Mouse (Mus musculus) embryo, embryonic 11.5 days (tissue): ENCODE results near the gene Tmem19.
A peak's percentile ranks its signal among the peaks of the same experiment; 100 is the strongest.

ENCODE experiments used
- DNase-seq: peaks from one replicate; pipeline ENCODE4 v3.0.0-alpha.2; 2012; ENCODE audit warnings: low read depth, low spot score

The Tmem19 gene

GRCm38 (mm10) chr10:115361840-115362622, at the start of gene Tmem19:
Tmem19 (minus strand) TSS chr10:115362501.
- peak; percentile 95 for DNase-seq

DNA sequence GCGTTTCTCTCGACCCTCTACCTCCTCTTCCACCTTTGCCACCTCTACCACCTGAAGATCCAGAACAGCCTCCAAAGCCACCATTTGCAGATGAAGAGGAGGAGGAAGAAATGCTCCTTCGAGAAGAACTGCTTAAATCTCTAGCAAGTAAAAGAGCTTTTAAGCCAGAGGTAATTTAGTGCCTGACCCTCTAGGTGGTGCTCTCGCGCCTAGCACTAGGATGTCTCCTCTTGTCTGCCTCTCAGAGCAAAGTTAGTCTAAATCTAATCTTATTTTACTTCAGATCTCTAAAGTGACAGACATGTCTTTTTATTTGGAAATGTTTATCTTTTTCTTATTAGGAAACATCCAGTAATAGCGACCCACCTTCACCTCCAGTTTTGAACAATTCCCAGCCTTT, 44.1 kb upstream of the Tmem19 start:
- DNase-seq, result peak; percentile 44

- DNase-seq, result no peak
Measured at GRCm38 (mm10) chr10:115391896-115392295, 29.6 kb upstream of the Tmem19 start.

DNA sequence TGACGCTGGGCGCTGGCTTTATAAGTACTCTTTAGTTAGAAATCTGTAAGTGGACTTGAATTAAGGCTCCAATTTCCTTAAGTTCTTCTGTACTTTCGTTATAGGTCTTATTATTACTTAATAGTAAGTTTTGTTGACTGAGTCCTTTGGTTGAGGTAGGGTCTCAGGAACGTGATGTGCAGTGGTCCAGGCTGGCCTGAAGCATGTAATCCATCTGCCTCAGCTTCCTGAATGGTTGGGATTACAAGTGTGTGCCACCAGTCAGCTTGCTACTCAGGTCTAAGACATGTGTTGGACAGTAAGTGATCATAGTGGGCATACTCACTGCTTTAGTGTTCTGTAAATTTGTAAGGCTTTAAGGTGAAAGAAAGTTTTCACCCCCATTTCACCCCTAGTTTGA, 28.8 kb upstream of the Tmem19 start:
- DNase-seq, result no peak

DNA sequence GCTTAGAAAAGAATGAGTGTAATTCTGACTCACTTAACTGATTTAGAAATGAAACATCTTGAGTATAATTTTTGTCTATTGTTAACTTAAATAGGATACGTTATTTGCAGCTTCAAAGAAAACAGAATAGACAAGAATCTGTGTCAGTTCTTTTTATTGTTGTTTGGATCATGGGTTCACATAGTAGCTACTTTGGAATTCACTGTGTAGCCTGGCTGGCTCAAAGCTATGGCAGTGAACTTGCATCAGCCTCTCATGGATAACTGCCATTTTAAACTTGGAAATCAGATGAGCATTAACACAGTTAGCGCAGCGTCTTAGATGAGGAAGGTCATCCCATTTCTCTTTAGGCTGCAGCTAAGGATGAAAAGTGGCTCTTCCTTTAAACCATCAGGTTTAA, 25.6 kb upstream of the Tmem19 start:
- DNase-seq, result no peak

DNA sequence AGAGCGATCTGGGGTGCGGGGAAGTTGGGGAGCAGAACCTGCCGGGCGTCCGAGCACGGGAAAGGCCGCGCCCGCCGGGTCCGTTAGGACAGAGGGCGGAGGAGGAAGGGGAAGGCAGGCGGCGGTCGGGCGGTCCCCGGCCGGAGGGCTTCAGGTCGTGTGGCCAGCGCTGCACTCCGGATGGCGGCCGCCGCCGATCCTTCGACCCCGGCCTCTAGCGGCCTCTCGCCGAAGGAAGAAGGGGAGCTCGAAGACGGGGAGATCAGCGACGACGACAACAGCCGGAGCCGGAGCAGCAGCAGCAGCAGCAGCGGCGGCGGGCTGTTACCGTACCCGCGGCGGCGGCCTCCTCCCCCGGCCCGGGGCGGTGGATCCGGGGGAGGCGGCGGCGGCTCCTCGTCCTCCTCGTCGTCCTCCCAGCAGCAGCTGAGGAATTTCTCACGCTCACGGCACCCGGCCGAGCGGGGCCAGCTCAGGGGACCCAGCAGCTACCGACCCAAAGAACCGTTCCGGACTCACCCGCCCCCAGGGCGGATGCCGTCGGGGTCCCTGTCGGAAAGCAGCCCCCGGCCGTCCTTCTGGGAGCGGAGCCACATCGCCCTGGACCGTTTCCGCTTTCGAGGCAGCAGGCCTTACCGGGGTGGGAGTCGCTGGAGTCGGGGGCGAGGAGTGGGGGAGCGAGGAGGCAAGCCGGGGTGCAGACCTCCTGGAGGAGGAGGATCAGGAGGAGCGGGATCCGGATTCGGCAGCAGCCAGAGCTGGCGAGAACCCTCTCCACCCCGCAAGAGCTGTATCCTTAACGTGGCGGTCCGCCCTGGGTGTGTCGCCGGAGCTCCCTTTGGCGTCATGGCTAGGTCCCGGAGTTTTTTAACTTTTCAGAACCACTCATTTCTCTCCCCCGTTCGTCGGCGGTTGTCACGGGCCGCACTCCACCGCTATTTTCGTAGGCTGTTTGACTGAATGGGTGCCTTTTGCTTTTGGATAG, 23.0 kb upstream of the Tmem19 start:
- no peak for DNase-seq

- peak; percentile 95 for DNase-seq
Measured at GRCm38 (mm10) chr10:115384221-115385017, 22.1 kb upstream of the Tmem19 start, which contains the start of the genes Thap2 and Zfc3h1. Thap2 (minus strand) TSS chr10:115384443. Zfc3h1 (plus strand) TSS chr10:115384959.

DNA sequence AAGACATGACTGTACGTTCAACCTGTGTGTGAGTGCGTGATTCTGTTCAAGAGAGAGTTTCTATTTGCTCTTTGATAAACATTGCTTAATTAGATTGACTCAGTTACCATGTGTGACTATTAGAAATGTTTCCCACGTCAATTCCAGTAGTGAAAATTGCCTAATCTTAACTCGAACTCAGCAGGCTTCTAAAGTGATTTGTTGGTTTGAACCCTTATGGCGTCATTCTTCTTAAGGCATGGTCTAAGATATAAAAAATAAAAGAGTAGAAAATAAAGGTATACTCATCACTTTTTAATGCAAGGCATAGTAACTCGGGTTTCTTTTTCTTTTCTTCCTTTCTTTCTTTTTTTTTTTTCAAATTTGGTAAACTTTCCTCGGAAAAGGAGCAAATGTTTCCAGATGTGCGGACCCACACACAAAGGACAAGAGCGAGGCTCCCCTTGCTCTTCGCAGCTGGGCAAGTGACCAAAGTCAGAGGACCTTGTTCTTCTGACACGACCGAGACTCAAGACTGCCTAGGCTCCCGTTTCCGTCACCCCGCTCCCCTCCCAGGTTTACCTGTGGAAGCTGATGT, 21.4 kb upstream of the Tmem19 start:
- DNase-seq, result no peak

- DNase-seq, result no peak
Measured at GRCm38 (mm10) chr10:115382846-115383643, 20.7 kb upstream of the Tmem19 start.

DNA sequence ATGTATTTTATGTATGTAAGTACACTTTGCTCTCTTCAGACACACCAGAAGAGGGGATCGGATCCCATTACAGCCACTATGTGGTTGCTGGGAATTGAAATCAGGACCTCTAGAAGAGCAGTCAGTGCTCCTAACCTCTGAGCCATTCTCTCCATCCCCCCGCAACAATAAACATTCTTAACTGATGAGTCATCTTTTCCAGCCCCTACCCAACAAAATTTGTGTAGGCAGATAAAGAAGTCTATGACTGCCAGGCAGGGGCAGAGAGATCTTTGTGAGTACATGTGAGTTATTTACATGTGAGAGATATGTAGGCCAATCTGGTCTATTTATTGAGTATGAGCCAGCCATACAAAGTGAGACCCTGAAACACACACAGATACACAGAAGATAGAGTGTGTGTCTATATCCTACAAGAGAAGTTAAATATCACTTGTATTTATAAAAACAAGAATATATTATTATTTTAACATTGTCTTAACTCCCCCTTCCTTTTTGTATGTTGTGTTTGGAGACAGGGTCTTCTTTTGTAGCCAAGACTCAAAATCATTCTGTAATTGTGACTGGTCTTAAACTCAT, 19.3 kb upstream of the Tmem19 start:
- no peak for DNase-seq

GRCm38 (mm10) chr10:115363151-115363550, 850 bp upstream of the Tmem19 start:
- no peak for DNase-seq

GRCm38 (mm10) chr10:115362623-115362964, 293 bp upstream of the Tmem19 start:
- no peak for DNase-seq

DNA sequence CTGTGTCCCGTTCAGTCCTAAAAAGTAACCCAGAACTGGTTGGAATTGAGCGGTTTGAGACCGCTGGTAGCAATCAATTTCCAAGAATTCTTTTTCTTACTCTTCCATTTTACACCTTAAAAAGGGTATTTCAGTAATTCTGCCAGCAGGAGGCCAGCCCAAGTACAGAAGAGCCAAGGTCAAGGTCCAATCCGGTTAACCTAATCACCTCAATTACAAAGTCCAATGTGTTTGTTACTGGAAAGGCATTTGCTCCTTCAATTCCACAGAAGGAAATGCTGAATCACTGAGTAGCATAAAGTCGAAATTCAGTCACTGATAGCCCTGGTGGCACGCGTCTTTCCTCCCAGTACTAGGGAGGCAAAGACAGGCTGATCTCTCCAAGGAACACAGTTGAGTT, 3.2 kb downstream of the Tmem19 start:
- DNase-seq, result no peak

- no peak for DNase-seq
Measured at GRCm38 (mm10) chr10:115358216-115358919, 3.9 kb downstream of the Tmem19 start.

GRCm38 (mm10) chr10:115356106-115356505, 6.2 kb downstream of the Tmem19 start:
- no peak for DNase-seq

DNA sequence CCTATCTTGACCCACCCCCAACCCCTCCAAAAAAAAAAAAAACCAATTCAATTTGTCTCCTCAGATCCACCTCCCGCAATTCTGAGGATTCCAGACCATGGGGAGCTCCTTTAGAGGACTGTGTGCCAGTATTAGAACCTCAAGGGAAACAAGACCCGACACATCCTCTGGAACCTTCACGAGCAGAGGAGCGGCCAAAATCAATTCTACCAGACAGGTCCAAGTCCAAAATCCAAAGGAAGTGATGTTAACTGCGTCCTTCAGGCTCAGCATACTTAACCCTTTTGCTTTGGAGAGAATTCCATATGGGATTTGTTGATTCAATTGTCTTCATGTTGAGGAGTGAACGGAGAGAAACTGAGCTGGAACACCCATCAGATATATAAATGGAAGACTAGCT, 7.3 kb downstream of the Tmem19 start:
- no peak for DNase-seq

DNA sequence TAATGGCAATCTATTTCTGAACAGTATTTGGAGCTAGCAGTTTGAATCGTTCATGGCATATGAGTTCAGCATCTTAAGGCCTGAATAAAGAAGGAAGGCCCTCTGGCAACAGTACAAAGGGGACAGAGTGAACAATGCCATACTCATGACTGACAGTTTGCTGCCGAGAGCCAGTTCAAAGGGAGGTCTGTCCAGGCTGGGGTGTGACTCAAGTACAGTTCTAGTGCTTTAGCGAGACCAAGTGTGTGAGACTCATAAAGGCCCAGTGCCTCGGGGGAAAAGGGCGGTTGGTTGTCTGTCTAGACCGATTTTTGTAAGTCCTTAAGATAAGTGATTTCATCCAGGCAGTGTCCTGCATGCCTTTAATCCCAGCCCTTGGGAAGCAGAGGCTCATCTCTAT, 7.7 kb downstream of the Tmem19 start:
- no peak for DNase-seq

DNA sequence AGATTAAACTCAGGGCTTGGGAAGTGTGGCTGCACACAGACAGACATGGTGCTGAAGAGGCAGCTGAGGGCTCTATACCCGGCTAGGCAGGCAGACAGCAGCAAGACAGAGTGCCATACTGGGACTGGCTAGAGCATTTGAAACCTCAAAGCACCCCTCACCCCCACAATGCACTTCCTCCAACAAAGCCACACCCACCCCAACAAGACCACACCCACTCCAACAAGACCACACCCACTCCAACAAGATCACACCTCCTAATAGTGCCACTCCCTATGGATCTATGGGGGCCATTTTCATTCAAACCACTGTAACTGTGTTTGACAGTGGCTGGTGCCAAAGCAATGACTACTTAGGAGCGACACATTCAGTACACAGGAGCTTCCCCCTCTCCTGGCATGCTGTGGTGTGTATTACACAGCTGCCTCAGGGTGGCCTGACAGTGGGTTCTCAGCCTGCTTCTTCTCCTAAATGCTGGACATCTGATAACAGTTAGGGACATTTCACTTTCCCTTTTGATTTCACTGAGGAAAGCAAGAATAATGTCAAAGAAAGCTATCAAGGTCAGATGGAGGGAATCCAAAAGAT, 11.4 kb downstream of the Tmem19 start:
- no peak for DNase-seq

DNA sequence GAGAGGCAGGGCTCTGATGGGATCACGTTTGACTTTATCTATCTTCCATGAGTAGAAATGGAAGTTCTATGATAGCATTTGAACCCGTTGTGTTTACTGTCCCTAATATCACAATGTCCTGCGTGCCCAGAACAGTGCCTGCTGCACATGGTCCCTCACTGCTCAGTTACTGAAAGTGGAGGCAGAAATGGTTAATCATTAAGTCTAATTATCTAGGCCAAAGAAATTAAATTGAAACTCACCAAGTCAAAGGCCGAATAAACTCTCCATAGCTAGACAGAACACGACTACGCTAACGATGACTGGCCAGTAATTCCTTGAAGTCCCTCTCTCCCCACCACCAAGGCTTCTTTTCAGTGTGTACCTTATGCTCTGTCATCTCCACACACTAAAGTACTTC, 12.8 kb downstream of the Tmem19 start:
- DNase-seq, result no peak
